9 mouse cellular contexts compared by ENCODE assay signal in the genomic region with DNA sequence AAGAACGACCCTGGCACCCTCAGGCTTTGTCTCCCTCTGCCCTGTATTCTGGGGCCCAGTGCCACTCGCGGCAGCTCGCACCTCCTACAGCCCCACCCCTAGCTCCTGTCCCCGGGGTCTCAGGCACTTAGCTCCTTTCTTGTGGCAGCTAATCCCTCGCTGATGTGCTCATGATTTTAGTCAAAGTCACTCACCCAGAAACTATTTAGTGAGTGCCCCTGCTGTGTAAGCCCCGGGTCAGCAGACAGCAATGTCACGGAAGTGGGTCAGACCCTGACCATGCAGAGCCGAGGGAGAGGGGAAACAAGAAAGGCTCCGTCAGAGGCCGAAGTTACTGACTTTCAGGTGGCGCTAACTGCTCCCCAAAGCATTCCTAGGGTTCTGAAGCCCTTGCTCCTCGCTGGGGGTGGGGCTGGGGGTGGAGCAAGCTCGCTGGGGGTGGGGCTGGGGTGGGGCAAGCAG. TPM values are rescaled to one million over a fixed set of nuclear protein-coding genes. Genes with fewer than 3 reads are reported as not detected.
DNase-seq lines count a peak whose midpoint lies in the region; ATAC-seq and TF ChIP-seq lines count a peak whose summit lies in the region.
"Had no signal": no experiment of that assay in that cellular context is flagged by ENCODE, and none has a peak within 500 bp of the region (broad histone marks: within the 10 kb centered on the region; RNA-seq: fewer than 3 reads in every experiment).

No protein-coding gene starts in this region.

- H3K9ac ChIP-seq in hindbrain, embryonic 12.5 days, result peak overlapping the region; percentile 41; the same call in 1 of the 2 replicates
- H3K9ac ChIP-seq in limb, embryonic 15.5 days, result no peak overlapping the region

- H3K36me3 ChIP-seq in hindbrain, embryonic 12.5 days, result no peaks in the 10 kb centered on the region
- no peaks in the 10 kb centered on the region for H3K36me3 ChIP-seq in limb, embryonic 15.5 days

- H3K27ac ChIP-seq in layer of hippocampus, adult 2 months, result no peak overlapping the region
- 0 out of 2 replicates have a peak overlapping the region, but pooled peaks have one; percentile 3 for H3K27ac ChIP-seq in hindbrain, embryonic 12.5 days
- no peak overlapping the region for H3K27ac ChIP-seq in limb, embryonic 15.5 days
- H3K27ac ChIP-seq: macrophage had no signal

- 3% methylated on average over 14 of the region's 14 CpGs for WGBS in hindbrain, embryonic 12.5 days
- 2% methylated on average over 14 of the region's 14 CpGs for WGBS in limb, embryonic 15.5 days

- peak overlapping the region; percentile 32 for H3K4me2 ChIP-seq in hindbrain, embryonic 12.5 days (replicated peaks)
- H3K4me2 ChIP-seq in limb, embryonic 15.5 days, result peak overlapping the region; percentile 44

- DNase-seq in layer of hippocampus, adult 2 months (ENCODE audit: low spot score in 2 of 2), result no peak
- DNase-seq in layer of hippocampus, adult 9-11 months, result no peak
- peak; percentile 90 for DNase-seq in retina, embryonic 14.5 days (ENCODE audit: low spot score)
- DNase-seq in frontal cortex, postnatal 36 days (ENCODE audit: low spot score in 2 of 2), result no peak
- no peak for DNase-seq in ovary, postnatal 36 days (ENCODE audit: low spot score)
- no peak for DNase-seq in left cerebral cortex, postnatal 25 days (ENCODE audit: low spot score in 2 of 2)

- H3K4me1 ChIP-seq in hindbrain, embryonic 12.5 days, result peaks cover 20% of the 10 kb centered on the region
- H3K4me1 ChIP-seq in limb, embryonic 15.5 days, result peaks cover 16% of the 10 kb centered on the region

- ATAC-seq in hindbrain, embryonic 12.5 days (ENCODE audit: low FRiP score), result no peak
- ATAC-seq in limb, embryonic 15.5 days (ENCODE audit: insufficient number of reproducible peaks, low FRiP score, low TSS enrichment, low read depth), result no peak

- peaks cover 41% of the 10 kb centered on the region for H3K27me3 ChIP-seq in hindbrain, embryonic 12.5 days
- H3K27me3 ChIP-seq in limb, embryonic 15.5 days, result peaks cover 16% of the 10 kb centered on the region; the same call in 1 of the 2 replicates

- H3K4me3 ChIP-seq in layer of hippocampus, adult 2 months, result peak overlapping the region; percentile 4; the same call in 1 of the 2 replicates
- no peak overlapping the region; the same call in 1 of the 2 replicates for H3K4me3 ChIP-seq in hindbrain, embryonic 12.5 days
- peak overlapping the region; percentile 14; the same call in 1 of the 2 replicates for H3K4me3 ChIP-seq in limb, embryonic 15.5 days

- TF ChIP-seq CTCF in layer of hippocampus, adult 2 months (conservative IDR thresholded peaks at IDR 0.05), result no peak

- H3K9me3 ChIP-seq in hindbrain, embryonic 12.5 days (replicated peaks), result no peaks in the 10 kb centered on the region
- no peaks in the 10 kb centered on the region for H3K9me3 ChIP-seq in limb, embryonic 15.5 days

- intact Hi-C loops in left cerebral cortex, postnatal 25 days (cut with DNase I), result loop anchor here (5.0 kb wide), 1 partner anchor 48 kb away; no protein-coding TSS in a partner anchor

RNA-seq across cellular contexts. Expression of a gene that starts 14.7 kb away (rescaled TPM):
- total RNA-seq in layer of hippocampus, adult 2 months (2021), result under 1 TPM; 0.44 to 0.98 TPM
- 5.0 and 6.1 TPM in 2 replicates for polyA plus RNA-seq in hindbrain, embryonic 12.5 days (2016; fragmentation: Nextera tagmentation; extraction: Ambion mirVana)
- 0.06 and 0.07 TPM in 2 replicates for polyA plus RNA-seq in limb, embryonic 15.5 days (2015; fragmentation: Nextera tagmentation; extraction: Ambion mirVana)
- 1 to 10 TPM; 2.3 to 2.5 TPM for total RNA-seq in left cerebral cortex, postnatal 25 days (2021)
- polyA plus RNA-seq: macrophage had no signal
